Mouse (Mus musculus): ENCODE measurements around the gene Luzp1. TPM values are rescaled to one million over a fixed set of nuclear protein-coding genes. Genes with fewer than 3 reads are reported as not detected.
A peak's percentile ranks its signal among the peaks of the same experiment; 100 is the strongest.

Gene Luzp1
- total and polyA plus RNA-seq, 3 experiments: 7.5 to 13.4 TPM; not detected in 1

- Histone ChIP-seq H3K4me3 (ENCODE audit: control insufficient read depth in 1 of 2, insufficient read depth in 1 of 2, low read depth in 2 of 2, low read length in 2 of 2) (no peak overlapping the region), H3K27me3 (ENCODE audit: control insufficient read depth in 1 of 2, insufficient read depth in 2 of 2, low read length in 2 of 2) (no peaks in the 10 kb centered on the region), H3K9me3 (replicated peaks; ENCODE audit: insufficient read depth, low read length) (no peaks in the 10 kb centered on the region), H3K9ac (ENCODE audit: control insufficient read depth, low read depth, low read length, poor library complexity, severe bottlenecking) (no peak overlapping the region), H3K4me1 (ENCODE audit: control insufficient read depth in 1 of 2, insufficient read depth in 2 of 2, low read length in 2 of 2) (no peaks in the 10 kb centered on the region), H3K27ac (ENCODE audit: control insufficient read depth, low read depth, low read length) (no peak overlapping the region), H3K36me3 (ENCODE audit: control insufficient read depth in 1 of 2, insufficient read depth in 2 of 2, low read length in 2 of 2) (peaks cover 0 to 4% of the 10 kb centered on the region in 2 experiments; a peak in 2 of 4 replicates), H3K79me2 (ENCODE audit: control insufficient read depth, insufficient read depth, low read length, poor library complexity) (peaks cover 7% of the 10 kb centered on the region; the same call in 1 of the 2 replicates)
- no peak for DNase-seq (ENCODE audit: low read depth, low spot score)
- TF ChIP-seq POLR2AphosphoS2 (IDR thresholded peaks at IDR 0.05; ENCODE audit: low read length) (no peak), TBP (IDR thresholded peaks at IDR 0.05; ENCODE audit: low read depth, low read length) (no peak), KAT2A (conservative IDR thresholded peaks at IDR 0.05; ENCODE audit: low read depth, low read length) (no peak), GATA1 (IDR thresholded peaks at IDR 0.05; ENCODE audit: low read depth, low read length) (no peak), ZKSCAN1 (IDR thresholded peaks at IDR 0.05; ENCODE audit: low read depth, low read length) (peak; percentile 84), MYB (IDR thresholded peaks at IDR 0.05; ENCODE audit: low read depth, low read length) (no peak)
These were observed 7.1 kb downstream of the Luzp1 start for GRCm38 (mm10) chr4:136476692-136477091.

- Histone ChIP-seq H3K4me3 (ENCODE audit: control insufficient read depth in 1 of 2, insufficient read depth in 1 of 2, low read depth in 2 of 2, low read length in 2 of 2) (no peak overlapping the region), H3K79me2 (ENCODE audit: control insufficient read depth, insufficient read depth, low read length, poor library complexity) (no peaks in the 10 kb centered on the region), H3K36me3 (ENCODE audit: control insufficient read depth in 1 of 2, insufficient read depth in 2 of 2, low read length in 2 of 2) (no peaks in the 10 kb centered on the region), H3K4me1 (ENCODE audit: control insufficient read depth in 1 of 2, insufficient read depth in 2 of 2, low read length in 2 of 2) (peaks cover 0 to 3% of the 10 kb centered on the region in 2 experiments; a peak in 2 of 4 replicates), H3K27me3 (ENCODE audit: control insufficient read depth in 1 of 2, insufficient read depth in 2 of 2, low read length in 2 of 2) (no peaks in the 10 kb centered on the region), H3K27ac (ENCODE audit: control insufficient read depth, low read depth, low read length) (no peak overlapping the region), H3K9me3 (replicated peaks; ENCODE audit: insufficient read depth, low read length) (no peaks in the 10 kb centered on the region), H3K9ac (ENCODE audit: control insufficient read depth, low read depth, low read length, poor library complexity, severe bottlenecking) (no peak overlapping the region)
- TF ChIP-seq E2F4 (IDR thresholded peaks at IDR 0.05; ENCODE audit: borderline replicate concordance, low read depth, low read length): no peak
- TF ChIP-seq MYB (IDR thresholded peaks at IDR 0.05; ENCODE audit: low read depth, low read length): no peak
- no peak for TF ChIP-seq MXI1 (IDR thresholded peaks at IDR 0.05; ENCODE audit: low read depth, low read length)
- TF ChIP-seq TBP (IDR thresholded peaks at IDR 0.05; ENCODE audit: low read depth, low read length): no peak
- TF ChIP-seq MAX (IDR thresholded peaks at IDR 0.05; ENCODE audit: low read length): no peak
- no peak for TF ChIP-seq RCOR1 (IDR thresholded peaks at IDR 0.05; ENCODE audit: low read depth, low read length)
- DNase-seq (ENCODE audit: low read depth, low spot score): no peak
These were observed 17.0 kb downstream of the Luzp1 start for GRCm38 (mm10) chr4:136486549-136486948.

DNA sequence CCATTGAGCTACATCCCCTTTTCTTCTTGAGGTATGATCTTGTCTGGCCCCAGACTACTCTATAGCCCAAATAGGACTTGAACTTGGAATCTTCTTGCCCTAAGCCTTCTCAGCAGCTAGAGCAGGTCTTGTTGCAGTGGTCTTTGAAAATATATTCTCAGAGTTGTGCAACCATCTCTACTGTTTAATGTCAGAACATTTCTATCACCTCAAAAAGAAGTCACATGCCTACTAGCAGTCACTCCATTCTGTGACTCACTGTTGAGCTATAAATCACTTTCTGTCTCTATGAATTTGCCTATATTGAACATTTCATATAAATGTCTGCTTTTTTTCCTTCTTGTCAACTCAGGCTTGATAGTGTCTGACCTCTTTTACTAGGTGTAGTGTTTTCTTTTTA lies 26.4 kb downstream of the Luzp1 start:
- no peak overlapping the region for H3K9ac ChIP-seq (ENCODE audit: control insufficient read depth, low read depth, low read length, poor library complexity, severe bottlenecking)
- no peak for DNase-seq (ENCODE audit: low read depth, low spot score)
- no peak overlapping the region for H3K4me3 ChIP-seq (ENCODE audit: control insufficient read depth in 1 of 2, insufficient read depth in 1 of 2, low read depth in 2 of 2, low read length in 2 of 2)
- no peaks in the 10 kb centered on the region for H3K27me3 ChIP-seq (ENCODE audit: control insufficient read depth in 1 of 2, insufficient read depth in 2 of 2, low read length in 2 of 2)
- no peaks in the 10 kb centered on the region; a peak in 1 of 4 replicates for H3K4me1 ChIP-seq (ENCODE audit: control insufficient read depth in 1 of 2, insufficient read depth in 2 of 2, low read length in 2 of 2)
- peaks cover 0 to 5% of the 10 kb centered on the region in 2 experiments; a peak in 2 of 4 replicates for H3K36me3 ChIP-seq (ENCODE audit: control insufficient read depth in 1 of 2, insufficient read depth in 2 of 2, low read length in 2 of 2)
- peaks cover 1% of the 10 kb centered on the region for H3K79me2 ChIP-seq (ENCODE audit: control insufficient read depth, insufficient read depth, low read length, poor library complexity)
- TF ChIP-seq CHD2 (IDR thresholded peaks at IDR 0.05; ENCODE audit: low read length): no peak
- no peak for TF ChIP-seq ELF1 (IDR thresholded peaks at IDR 0.05; ENCODE audit: low read depth, low read length)
- no peak for TF ChIP-seq POLR2AphosphoS2 (IDR thresholded peaks at IDR 0.05; ENCODE audit: low read length)
- no peak for TF ChIP-seq E2F4 (IDR thresholded peaks at IDR 0.05; ENCODE audit: borderline replicate concordance, low read depth, low read length)
- no peak for TF ChIP-seq MEF2A (IDR thresholded peaks at IDR 0.05; ENCODE audit: extremely low read depth, insufficient replicate concordance, low read depth, low read length, poor library complexity, severe bottlenecking)
- TF ChIP-seq SMC3 (IDR thresholded peaks at IDR 0.05; ENCODE audit: low read depth, low read length): no peak
- TF ChIP-seq POLR2A (IDR thresholded peaks at IDR 0.05; ENCODE audit: control insufficient read depth in 1 of 2, insufficient read depth in 1 of 2, low read depth in 1 of 2, low read length in 2 of 2, poor library complexity in 1 of 2): no peak
- no peak for TF ChIP-seq HCFC1 (IDR thresholded peaks at IDR 0.05; ENCODE audit: low read depth, low read length)
- TF ChIP-seq USF2 (IDR thresholded peaks at IDR 0.05; ENCODE audit: borderline replicate concordance in 1 of 2, insufficient read depth in 1 of 2, low read depth in 1 of 2, low read length in 2 of 2): no peak
- TF ChIP-seq MAFK (IDR thresholded peaks at IDR 0.05; ENCODE audit: borderline replicate concordance, low read depth, low read length): no peak
- TF ChIP-seq CHD1 (IDR thresholded peaks at IDR 0.05; ENCODE audit: low read depth, low read length): no peak
- no peak for TF ChIP-seq KAT2A (conservative IDR thresholded peaks at IDR 0.05; ENCODE audit: low read depth, low read length)
- TF ChIP-seq MYB (IDR thresholded peaks at IDR 0.05; ENCODE audit: low read depth, low read length): no peak
- TF ChIP-seq BHLHE40 (IDR thresholded peaks at IDR 0.05; ENCODE audit: borderline replicate concordance, low read depth, low read length): no peak
- no peak for TF ChIP-seq USF1 (IDR thresholded peaks at IDR 0.05; ENCODE audit: low read depth, low read length)
- TF ChIP-seq MXI1 (IDR thresholded peaks at IDR 0.05; ENCODE audit: low read depth, low read length): no peak
- TF ChIP-seq ZNF384 (IDR thresholded peaks at IDR 0.05; ENCODE audit: low read depth, low read length): no peak
- TF ChIP-seq ZC3H11A (IDR thresholded peaks at IDR 0.05; ENCODE audit: low read depth, low read length): no peak
- TF ChIP-seq NRF1 (IDR thresholded peaks at IDR 0.05; ENCODE audit: insufficient read depth, low read depth, low read length, poor library complexity, severe bottlenecking): no peak
- TF ChIP-seq ZKSCAN1 (IDR thresholded peaks at IDR 0.05; ENCODE audit: low read depth, low read length): no peak
- no peak overlapping the region for H3K27ac ChIP-seq (ENCODE audit: control insufficient read depth, low read depth, low read length)
- H3K9me3 ChIP-seq (replicated peaks; ENCODE audit: insufficient read depth, low read length): no peaks in the 10 kb centered on the region

All from MEL (cell line).